Mouse (Mus musculus) forebrain, embryonic 13.5 days (tissue): ENCODE measurements around the gene Ifi208. TPM values are rescaled to one million over a fixed set of nuclear protein-coding genes. Genes with fewer than 3 reads are reported as not detected.
"Not testable (repeated sequence)": the region's sequence is repeated elsewhere in the genome, so short reads cannot be mapped to it uniquely, and the experiment has no call there.

Experiments
- ATAC-seq: fragments of 200-750 bp; cut with Nextera tagmentation; 2 replicates; pipeline ENCODE4 v1.8.0; 2017
- H3K27ac ChIP-seq: fragments of 300-500 bp; sonication (generic); 2 replicates; pipeline ENCODE4 v1.5.1; 2015; ENCODE audit warnings: inconsistent platforms, mild to moderate bottlenecking, moderate library complexity
- H3K27me3 ChIP-seq: fragments of 300-500 bp; sonication (generic); 2 replicates; pipeline ENCODE4 v1.6.1; 2015; ENCODE audit warnings: mild to moderate bottlenecking, inconsistent platforms
- H3K36me3 ChIP-seq: fragments of 300-500 bp; sonication (generic); 2 replicates; pipeline ENCODE4 v1.6.1; 2015; ENCODE audit warnings: mild to moderate bottlenecking, inconsistent platforms; ENCODE audit not compliant: poor library complexity, severe bottlenecking
- H3K4me1 ChIP-seq: fragments of 300-500 bp; sonication (generic); 2 replicates; pipeline ENCODE4 v1.6.1; 2015; ENCODE audit warnings: inconsistent platforms
- H3K4me2 ChIP-seq: fragments of 300-500 bp; sonication (generic); 2 replicates; pipeline ENCODE4 v1.6.1; 2015; ENCODE audit warnings: inconsistent platforms, mild to moderate bottlenecking, moderate library complexity
- H3K4me3 ChIP-seq: fragments of 300-500 bp; sonication (generic); 2 replicates; pipeline ENCODE4 v1.5.1; 2015; ENCODE audit warnings: mild to moderate bottlenecking, inconsistent platforms
- H3K9ac ChIP-seq: fragments of 300-500 bp; sonication (generic); 2 replicates; pipeline ENCODE4 v1.6.1; 2015; ENCODE audit warnings: mild to moderate bottlenecking, inconsistent platforms
- H3K9me3 ChIP-seq: fragments of 300-500 bp; sonication (generic); replicated peaks from 2 replicates; pipeline ENCODE4 v1.6.1; 2016; ENCODE audit warnings: inconsistent platforms
- WGBS: fragments of 180-500 bp; shearing (Covaris S2); methylation state at CpG from one replicate; pipeline ENCODE4 v1.1.7; 2015; 5-methylcytosine and 5-hydroxymethylcytosine counted together
- polyA plus RNA-seq: library from polyadenylated mRNA; unstranded; fragments of >200 nt; fragmentation: Nextera tagmentation; extraction: Ambion mirVana; gene quantifications from 2 replicates; pipeline ENCODE4 v1.2.1, GENCODE M21; 2015

Gene Ifi208
- not detected in 2 replicates for polyA plus RNA-seq

GRCm38 (mm10) chr1:173673458-173674097 is at the start of gene Ifi208:
Gene Ifi208 (plus strand): TSS chr1:173673675.
- not testable (repeated sequence) for H3K4me2 ChIP-seq, H3K36me3 ChIP-seq, H3K27me3 ChIP-seq, ATAC-seq, H3K4me1 ChIP-seq, H3K9ac ChIP-seq, H3K4me3 ChIP-seq, H3K27ac ChIP-seq, H3K9me3 ChIP-seq
- WGBS, result 51% methylated on average over 3 of the region's 3 CpGs

DNA sequence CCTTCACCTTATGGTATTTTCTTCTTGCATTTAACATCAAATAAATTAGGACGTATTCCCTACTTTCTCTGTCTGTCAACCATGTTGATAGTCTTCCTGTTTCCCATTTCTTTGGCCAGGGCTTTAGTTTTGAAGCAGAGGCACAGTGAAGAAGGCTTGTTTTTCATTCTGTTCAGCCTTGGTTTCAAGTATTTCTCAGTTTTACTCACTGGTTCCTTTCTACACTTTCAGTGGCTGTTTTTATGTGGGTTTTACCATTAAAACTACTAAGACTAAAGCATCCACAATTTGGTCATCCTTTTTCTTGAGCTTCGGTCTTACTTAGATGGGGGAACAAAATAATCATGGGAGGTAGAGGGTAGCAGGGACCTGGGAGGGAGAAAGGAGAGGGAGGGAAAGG is 49.4 kb upstream of the Ifi208 start:
- Histone ChIP-seq H3K4me2 (no peak overlapping the region), H3K36me3 (no peaks in the 10 kb centered on the region), H3K9ac (no peak overlapping the region), H3K9me3 (no peaks in the 10 kb centered on the region), H3K27ac (no peak overlapping the region), H3K27me3 (no peaks in the 10 kb centered on the region), H3K4me1 (no peaks in the 10 kb centered on the region), H3K4me3 (no peak overlapping the region)
- 88% methylated on average over 2 of the region's 2 CpGs for WGBS
- ATAC-seq, result no peak

- Histone ChIP-seq H3K4me3 (no peak overlapping the region), H3K4me1 (no peaks in the 10 kb centered on the region), H3K9ac (no peak overlapping the region), H3K4me2 (no peak overlapping the region), H3K27ac (no peak overlapping the region), H3K36me3 (no peaks in the 10 kb centered on the region), H3K9me3 (no peaks in the 10 kb centered on the region), H3K27me3 (no peaks in the 10 kb centered on the region)
- ATAC-seq, result no peak
- WGBS, result 76% methylated on average over 2 of the region's 2 CpGs
Observed at GRCm38 (mm10) chr1:173626686-173627085, 46.8 kb upstream of the Ifi208 start.

DNA sequence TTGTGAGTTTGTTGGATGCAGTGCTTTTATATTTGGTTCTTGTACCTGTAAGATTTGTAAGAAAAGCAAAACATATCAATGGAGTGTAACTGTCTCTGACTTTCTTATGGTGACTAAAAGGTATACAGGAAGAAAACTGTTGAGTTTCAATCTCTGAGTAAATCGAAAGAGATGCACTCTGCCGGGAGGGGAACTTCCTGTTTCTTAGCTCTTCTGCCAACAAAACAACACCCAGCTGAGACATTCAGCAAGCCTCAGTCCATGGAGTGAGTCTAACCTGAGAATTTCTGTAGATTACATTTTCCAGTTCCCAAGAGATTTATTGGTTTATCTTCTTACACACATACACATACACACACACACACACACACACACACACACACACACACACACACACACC is 42.9 kb upstream of the Ifi208 start, which contains the start of gene Ifi209:
Gene Ifi209, plus strand, starts transcription at position 296 of the 400 bp plus-strand sequence.
- WGBS, result 86% methylated on average over 2 of the region's 2 CpGs
- H3K4me3 ChIP-seq, H3K27ac ChIP-seq, H3K4me2 ChIP-seq, H3K36me3 ChIP-seq, ATAC-seq, H3K9me3 ChIP-seq, H3K27me3 ChIP-seq, H3K4me1 ChIP-seq, H3K9ac ChIP-seq: not testable (repeated sequence)

DNA sequence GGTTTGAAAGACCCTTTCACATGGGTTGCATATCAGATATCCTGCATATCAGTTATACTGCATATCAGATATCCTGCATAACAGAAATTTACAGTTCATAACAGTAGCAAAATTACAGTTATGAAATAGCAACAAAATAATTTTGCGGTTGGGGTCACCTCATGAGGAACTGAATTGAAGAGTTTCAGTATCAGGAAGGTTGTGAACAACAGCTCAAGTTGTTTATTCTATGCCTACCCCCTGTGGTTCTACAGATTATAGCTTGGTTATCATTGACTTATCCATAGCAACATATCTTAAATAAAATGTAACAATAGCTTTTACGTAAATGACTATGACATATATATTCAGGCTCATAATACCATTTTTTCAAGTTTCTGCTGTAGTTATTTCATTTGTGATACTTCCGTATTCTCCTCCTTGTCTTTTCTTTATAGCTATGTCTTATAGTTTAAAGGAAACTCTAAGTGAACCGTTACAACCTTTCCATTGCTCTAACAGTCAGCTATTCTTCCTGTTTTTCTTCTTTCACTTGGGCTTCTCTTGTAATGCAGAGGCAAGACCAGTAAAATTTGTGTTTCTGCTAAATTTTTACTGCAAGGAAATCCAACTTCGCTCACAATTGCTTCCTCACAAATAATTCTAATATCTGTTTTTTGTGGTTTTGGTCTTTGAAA is 39.4 kb upstream of the Ifi208 start:
- no peak overlapping the region for H3K9ac ChIP-seq
- ATAC-seq, result no peak
- no peaks in the 10 kb centered on the region for H3K27me3 ChIP-seq
- H3K9me3 ChIP-seq, result no peaks in the 10 kb centered on the region
- H3K4me3 ChIP-seq, result no peak overlapping the region
- H3K36me3 ChIP-seq, result no peaks in the 10 kb centered on the region
- no peaks in the 10 kb centered on the region for H3K4me1 ChIP-seq
- no peak overlapping the region for H3K4me2 ChIP-seq
- 91% methylated on average over 5 of the region's 5 CpGs for WGBS
- H3K27ac ChIP-seq, result no peak overlapping the region

DNA sequence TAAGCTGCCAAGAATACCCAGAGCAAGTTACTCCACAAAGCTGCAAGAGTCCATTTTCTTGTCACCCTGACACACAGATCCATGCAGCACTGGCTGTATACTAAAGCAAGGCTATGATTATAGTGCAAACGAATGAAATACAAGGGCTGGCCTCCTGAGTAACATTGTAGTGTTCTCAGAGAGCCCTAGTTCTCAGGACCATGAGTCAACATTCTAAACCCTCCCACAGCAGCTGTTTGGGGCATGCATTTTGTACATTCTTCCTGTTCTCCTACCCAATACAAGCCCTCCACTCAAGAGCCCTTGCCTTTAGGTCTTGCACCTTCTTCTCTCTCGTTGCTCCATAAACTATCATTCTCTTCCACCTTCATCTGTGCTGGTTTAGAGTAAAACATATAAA is 28.1 kb upstream of the Ifi208 start:
- WGBS, result 69% methylated on average over 2 of the region's 2 CpGs
- H3K4me3 ChIP-seq, result no peak overlapping the region
- no peak overlapping the region for H3K9ac ChIP-seq
- H3K9me3 ChIP-seq, result no peaks in the 10 kb centered on the region
- no peaks in the 10 kb centered on the region for H3K36me3 ChIP-seq
- no peak overlapping the region for H3K4me2 ChIP-seq
- H3K4me1 ChIP-seq, result no peaks in the 10 kb centered on the region
- H3K27ac ChIP-seq, result no peak overlapping the region
- H3K27me3 ChIP-seq, result no peaks in the 10 kb centered on the region
- no peak for ATAC-seq

- ATAC-seq, result no peak
- Histone ChIP-seq H3K27me3 (no peaks in the 10 kb centered on the region), H3K27ac (no peak overlapping the region), H3K9me3 (no peaks in the 10 kb centered on the region), H3K4me1 (no peaks in the 10 kb centered on the region), H3K4me3 (no peak overlapping the region), H3K9ac (no peak overlapping the region), H3K36me3 (no peaks in the 10 kb centered on the region), H3K4me2 (no peak overlapping the region)
- WGBS, result 84% methylated on average over 4 of the region's 4 CpGs
Observed at GRCm38 (mm10) chr1:173657973-173658372, 15.5 kb upstream of the Ifi208 start.

GRCm38 (mm10) chr1:173678605-173679004 is 5.1 kb downstream of the Ifi208 start:
- not testable (repeated sequence) for H3K27ac ChIP-seq, H3K4me2 ChIP-seq, H3K4me1 ChIP-seq, H3K4me3 ChIP-seq, ATAC-seq, H3K9ac ChIP-seq, H3K27me3 ChIP-seq, H3K36me3 ChIP-seq, H3K9me3 ChIP-seq
- WGBS, result 96% methylated on average over 1 of the region's 1 CpGs

DNA sequence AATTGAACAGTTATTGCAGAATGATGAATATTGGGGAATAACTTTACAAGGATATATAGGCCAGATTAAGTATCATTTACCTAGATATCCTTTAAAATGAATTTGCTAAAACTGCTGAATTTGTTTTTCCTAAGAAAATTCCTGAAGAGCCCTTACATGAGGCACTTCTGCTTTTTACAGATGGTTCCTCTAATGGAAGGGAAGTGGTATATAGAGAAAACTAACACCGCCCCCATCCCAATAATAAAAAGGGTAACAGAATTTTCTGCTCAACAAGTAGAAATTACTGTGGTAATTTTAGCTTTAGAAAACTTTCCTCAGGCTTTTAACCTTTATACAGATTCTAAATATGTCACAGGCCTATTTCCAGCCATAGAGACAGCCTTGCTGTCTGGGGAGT is 20.8 kb downstream of the Ifi208 start:
- ATAC-seq, result no peak
- Histone ChIP-seq H3K4me2 (no peak overlapping the region), H3K4me1 (no peaks in the 10 kb centered on the region), H3K27ac (no peak overlapping the region), H3K9me3 (no peaks in the 10 kb centered on the region), H3K36me3 (no peaks in the 10 kb centered on the region), H3K4me3 (no peak overlapping the region), H3K9ac (no peak overlapping the region), H3K27me3 (no peaks in the 10 kb centered on the region)
- WGBS, result 93% methylated on average over 1 of the region's 1 CpGs

- Histone ChIP-seq H3K4me3 (no peak overlapping the region), H3K4me1 (no peaks in the 10 kb centered on the region), H3K36me3 (no peaks in the 10 kb centered on the region), H3K4me2 (no peak overlapping the region), H3K27ac (no peak overlapping the region), H3K27me3 (no peaks in the 10 kb centered on the region), H3K9ac (no peak overlapping the region), H3K9me3 (no peaks in the 10 kb centered on the region)
- ATAC-seq, result no peak
- 43% methylated on average over 7 of the region's 7 CpGs for WGBS
Observed at GRCm38 (mm10) chr1:173733219-173733618, 59.7 kb downstream of the Ifi208 start.

DNA sequence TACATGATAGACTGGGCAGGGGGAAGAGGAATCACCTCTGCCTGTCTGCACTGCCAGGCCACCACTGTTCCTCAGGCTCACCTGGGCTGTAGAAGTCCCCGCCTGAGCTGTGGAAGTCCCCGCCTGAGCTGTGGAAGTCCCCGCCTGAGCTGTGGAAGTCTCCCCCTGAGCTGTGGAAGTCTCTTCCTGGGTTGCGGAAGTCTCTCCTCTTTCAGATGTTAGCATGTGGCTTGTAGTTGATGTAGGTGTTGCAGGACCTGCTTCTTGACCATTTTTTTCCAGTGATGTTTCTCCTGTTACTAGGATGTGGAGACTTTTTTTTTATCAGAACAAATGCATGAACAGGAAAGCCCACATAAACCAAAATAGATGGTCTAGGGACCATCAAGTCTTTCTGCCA is 61.5 kb downstream of the Ifi208 start:
- H3K9me3 ChIP-seq, H3K4me2 ChIP-seq, H3K4me3 ChIP-seq, H3K27ac ChIP-seq, H3K27me3 ChIP-seq, H3K36me3 ChIP-seq, H3K9ac ChIP-seq, ATAC-seq, H3K4me1 ChIP-seq: not testable (repeated sequence)
- 94% methylated on average over 4 of the region's 4 CpGs for WGBS

GRCm38 (mm10) chr1:173736986-173737385 is 63.5 kb downstream of the Ifi208 start:
- WGBS, result 68% methylated on average over 2 of the region's 2 CpGs
- Histone ChIP-seq H3K27me3 (no peaks in the 10 kb centered on the region), H3K36me3 (no peaks in the 10 kb centered on the region), H3K4me1 (no peaks in the 10 kb centered on the region), H3K27ac (no peak overlapping the region), H3K4me3 (no peak overlapping the region), H3K9ac (no peak overlapping the region), H3K4me2 (no peak overlapping the region), H3K9me3 (no peaks in the 10 kb centered on the region)
- no peak for ATAC-seq

GRCm38 (mm10) chr1:173740537-173740936 is 67.1 kb downstream of the Ifi208 start:
- H3K27me3 ChIP-seq, result no peaks in the 10 kb centered on the region
- ATAC-seq, result no peak
- no peak overlapping the region for H3K27ac ChIP-seq
- H3K4me3 ChIP-seq, result no peak overlapping the region
- H3K4me1 ChIP-seq, result no peaks in the 10 kb centered on the region
- no peaks in the 10 kb centered on the region for H3K36me3 ChIP-seq
- H3K9ac ChIP-seq, result no peak overlapping the region
- no peak overlapping the region for H3K4me2 ChIP-seq
- H3K9me3 ChIP-seq, result no peaks in the 10 kb centered on the region
